Mouse (Mus musculus) heart, embryonic 12.5 days (tissue): ENCODE data around the gene Tmem109. TPM values are rescaled to one million over a fixed set of nuclear protein-coding genes. Genes with fewer than 3 reads are reported as not detected.
A peak's percentile ranks its signal among the peaks of the same experiment; 100 is the strongest.

Experiments
- ATAC-seq: fragments of 200-750 bp; cut with Nextera tagmentation; 2 replicates; pipeline ENCODE4 v1.8.0; 2017; ENCODE audit warnings: moderate TSS enrichment, moderate library complexity; ENCODE audit not compliant: insufficient number of reproducible peaks, low FRiP score
- H3K27ac ChIP-seq: fragments of 300-500 bp; sonication (generic); 2 replicates; pipeline ENCODE4 v1.5.1; 2016; ENCODE audit warnings: mild to moderate bottlenecking, moderate library complexity; ENCODE audit not compliant: poor library complexity, severe bottlenecking
- H3K27me3 ChIP-seq: fragments of 300-500 bp; sonication (generic); replicated peaks from 2 replicates; pipeline ENCODE4 v1.6.1; 2016; ENCODE audit warnings: mild to moderate bottlenecking, moderate library complexity
- H3K36me3 ChIP-seq: fragments of 300-500 bp; sonication (generic); 2 replicates; pipeline ENCODE4 v1.6.1; 2016; ENCODE audit warnings: mild to moderate bottlenecking, moderate library complexity
- H3K4me1 ChIP-seq: fragments of 300-500 bp; sonication (generic); replicated peaks from 2 replicates; pipeline ENCODE4 v1.6.1; 2016; ENCODE audit warnings: mild to moderate bottlenecking
- H3K4me2 ChIP-seq: fragments of 300-500 bp; sonication (generic); 2 replicates; pipeline ENCODE4 v1.6.1; 2016; ENCODE audit warnings: mild to moderate bottlenecking, moderate library complexity
- H3K4me3 ChIP-seq: fragments of 300-500 bp; sonication (generic); 2 replicates; pipeline ENCODE4 v1.5.1; 2016; ENCODE audit warnings: mild to moderate bottlenecking
- H3K9ac ChIP-seq: fragments of 300-500 bp; sonication (generic); 2 replicates; pipeline ENCODE4 v1.6.1; 2016; ENCODE audit warnings: mild to moderate bottlenecking, moderate library complexity
- H3K9me3 ChIP-seq: fragments of 300-500 bp; sonication (generic); replicated peaks from 2 replicates; pipeline ENCODE4 v1.6.1; 2016; ENCODE audit warnings: mild to moderate bottlenecking, moderate library complexity
- whole genome bisulfite sequencing: fragments of 180-500 bp; shearing (Covaris S2); methylation state at CpG from one replicate; pipeline ENCODE4 v1.1.7; 2016; 5-methylcytosine and 5-hydroxymethylcytosine counted together
- polyA plus RNA-seq: library from polyadenylated mRNA; unstranded; fragments of >200 nt; fragmentation: Nextera tagmentation; extraction: Ambion mirVana; gene quantifications from 2 replicates; pipeline ENCODE4 v1.2.1, GENCODE M21; 2016

Gene Tmem109
- polyA plus RNA-seq, 1 experiment from 2014 or later = 70.9 TPM

DNA sequence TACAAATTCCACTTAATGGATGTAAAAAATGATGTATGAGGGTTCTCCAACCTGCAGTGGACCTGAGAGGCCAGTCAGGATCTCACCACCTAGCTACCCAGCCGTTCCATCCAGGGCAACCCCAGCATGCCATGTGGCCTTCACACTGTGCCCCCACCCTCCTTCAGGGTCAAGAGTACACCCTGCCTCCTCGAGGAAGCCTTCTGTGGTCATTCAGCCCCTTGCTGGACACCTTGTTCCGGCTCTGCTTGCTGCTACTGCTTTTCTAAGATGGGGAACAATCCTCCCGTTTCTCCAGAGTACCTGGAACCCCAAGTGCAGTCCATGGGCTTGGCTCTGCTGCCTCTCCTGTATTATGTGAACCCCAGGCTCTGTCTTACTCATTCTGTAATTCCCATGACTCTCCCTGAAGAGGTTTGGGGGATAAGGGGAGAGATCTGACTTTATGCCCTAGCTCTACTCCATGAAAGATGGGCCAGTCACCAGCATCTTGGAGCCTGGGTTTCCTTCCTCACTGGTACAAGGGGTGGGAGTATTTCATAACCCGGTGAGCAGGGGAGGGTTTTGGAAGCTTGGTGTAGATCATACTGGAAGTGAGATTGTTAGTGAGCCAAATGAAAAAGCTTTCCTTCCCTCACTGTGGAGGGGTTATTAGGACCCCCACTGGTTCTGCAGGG, 13.7 kb downstream of the Tmem109 start:
- no peak for ATAC-seq
- H3K27me3 ChIP-seq = no peaks in the 10 kb centered on the region
- H3K4me1 ChIP-seq = peaks cover 23% of the 10 kb centered on the region
- H3K36me3 ChIP-seq = peaks cover 66% of the 10 kb centered on the region
- WGBS = 41% methylated on average over 5 of the region's 5 CpGs
- H3K27ac ChIP-seq = no peak overlapping the region
- peak overlapping the region; percentile 86 for H3K4me2 ChIP-seq
- H3K9ac ChIP-seq = peak overlapping the region; percentile 86
- no peaks in the 10 kb centered on the region for H3K9me3 ChIP-seq
- H3K4me3 ChIP-seq = peak overlapping the region; percentile 85

DNA sequence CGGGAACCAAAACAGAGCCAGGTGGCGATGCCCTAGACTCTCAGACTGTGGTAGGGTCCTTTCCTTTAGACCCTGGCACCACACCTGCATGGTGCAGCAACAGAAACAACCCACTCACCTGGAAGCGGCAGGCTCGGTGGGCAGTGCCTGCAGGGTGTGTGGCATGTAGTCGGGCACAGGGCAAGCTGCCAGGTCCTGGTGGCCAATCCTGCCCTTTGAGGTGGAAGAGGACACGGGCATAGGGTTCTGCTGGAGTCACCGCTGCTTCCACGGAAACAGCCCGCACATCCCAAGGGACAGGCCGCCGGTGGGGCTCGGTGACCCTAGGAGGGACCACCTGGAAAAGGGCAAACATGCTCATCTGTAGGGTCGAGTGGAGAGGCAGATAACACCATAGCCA, 15.4 kb downstream of the Tmem109 start:
- 87% methylated on average over 13 of the region's 13 CpGs for WGBS
- Histone ChIP-seq H3K36me3 (peaks cover 66% of the 10 kb centered on the region), H3K27ac (no peak overlapping the region), H3K9me3 (no peaks in the 10 kb centered on the region), H3K9ac (no peak overlapping the region), H3K27me3 (no peaks in the 10 kb centered on the region), H3K4me3 (no peak overlapping the region), H3K4me1 (peaks cover 23% of the 10 kb centered on the region), H3K4me2 (no peak overlapping the region)
- no peak for ATAC-seq

DNA sequence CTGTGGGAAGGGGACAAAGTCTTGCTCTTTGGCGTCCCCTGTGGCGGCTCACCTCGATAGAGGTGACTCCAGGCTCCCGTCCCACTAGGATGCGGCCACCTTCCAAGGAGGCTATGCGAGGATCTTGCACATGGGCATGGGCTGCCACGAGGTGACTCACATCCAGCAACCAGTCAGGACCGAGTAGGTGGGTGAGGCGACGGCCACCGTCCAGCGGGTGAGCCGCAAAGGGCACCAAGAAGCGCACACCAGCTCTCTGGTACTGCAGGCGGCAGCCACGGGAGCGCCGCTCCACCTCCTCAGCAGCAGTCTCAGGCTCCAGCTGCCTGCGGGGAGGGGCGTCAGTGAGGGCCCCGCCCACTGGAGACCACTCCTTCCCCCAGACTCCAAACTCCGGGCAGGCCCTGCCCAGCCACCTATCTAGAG, 21.7 kb downstream of the Tmem109 start:
- no peaks in the 10 kb centered on the region for H3K9me3 ChIP-seq
- ATAC-seq = no peak; the same call in 1 of the 2 replicates
- H3K27ac ChIP-seq = no peak overlapping the region
- peaks cover 86% of the 10 kb centered on the region for H3K36me3 ChIP-seq
- H3K4me2 ChIP-seq = no peak overlapping the region
- no peaks in the 10 kb centered on the region for H3K4me1 ChIP-seq
- H3K27me3 ChIP-seq = no peaks in the 10 kb centered on the region
- H3K9ac ChIP-seq = no peak overlapping the region
- 45% methylated on average over 22 of the region's 22 CpGs for WGBS
- H3K4me3 ChIP-seq = no peak overlapping the region

DNA sequence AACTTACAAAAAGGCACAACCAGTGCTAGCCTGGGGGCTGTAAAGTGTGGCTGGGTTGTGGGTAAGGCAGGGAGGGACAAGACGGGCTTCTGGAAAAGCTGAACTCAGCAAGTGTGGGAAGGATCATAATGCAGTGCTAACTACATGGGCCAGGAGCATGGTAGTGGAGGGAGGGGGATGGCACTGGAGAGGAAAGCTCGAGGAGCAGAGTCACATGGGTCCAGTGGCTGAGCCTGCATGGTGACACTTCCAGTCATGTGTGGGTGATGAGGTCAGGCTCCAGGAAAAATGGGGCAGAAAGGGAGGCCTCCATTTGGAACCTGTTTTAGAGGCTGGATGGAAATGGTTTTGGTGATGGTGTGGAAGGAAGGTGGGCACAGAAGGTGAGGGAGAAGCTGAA, 25.3 kb downstream of the Tmem109 start:
- Histone ChIP-seq H3K4me2 (no peak overlapping the region), H3K36me3 (peaks cover 50% of the 10 kb centered on the region), H3K27ac (no peak overlapping the region), H3K4me3 (no peak overlapping the region), H3K27me3 (no peaks in the 10 kb centered on the region), H3K9ac (no peak overlapping the region), H3K9me3 (no peaks in the 10 kb centered on the region), H3K4me1 (no peaks in the 10 kb centered on the region)
- 40% methylated on average over 2 of the region's 2 CpGs for WGBS
- no peak; the same call in 1 of the 2 replicates for ATAC-seq

DNA sequence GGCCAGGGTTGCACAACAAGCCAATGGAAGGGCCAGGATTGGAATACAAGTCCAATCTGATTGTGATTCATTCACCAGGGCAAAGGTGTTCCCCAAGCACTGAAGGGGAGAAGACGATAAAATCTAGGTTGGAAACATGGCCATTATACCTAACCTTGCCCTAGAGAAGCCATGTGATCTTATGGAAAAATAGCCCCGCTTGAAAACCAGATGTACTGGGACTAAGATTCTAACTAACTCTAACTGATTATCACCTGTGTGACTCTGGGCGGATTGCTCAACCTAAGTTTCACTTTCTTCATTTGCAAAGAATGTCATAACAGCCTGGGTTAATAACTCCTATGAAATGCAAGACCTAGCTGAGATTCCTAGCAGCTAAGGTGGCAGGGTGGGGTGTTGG, 26.4 kb downstream of the Tmem109 start:
- Histone ChIP-seq H3K4me1 (no peaks in the 10 kb centered on the region), H3K27ac (no peak overlapping the region), H3K27me3 (no peaks in the 10 kb centered on the region), H3K4me2 (no peak overlapping the region), H3K36me3 (peaks cover 39% of the 10 kb centered on the region), H3K4me3 (no peak overlapping the region), H3K9me3 (no peaks in the 10 kb centered on the region), H3K9ac (no peak overlapping the region)
- WGBS = 86% methylated on average over 3 of the region's 3 CpGs
- ATAC-seq = no peak

DNA sequence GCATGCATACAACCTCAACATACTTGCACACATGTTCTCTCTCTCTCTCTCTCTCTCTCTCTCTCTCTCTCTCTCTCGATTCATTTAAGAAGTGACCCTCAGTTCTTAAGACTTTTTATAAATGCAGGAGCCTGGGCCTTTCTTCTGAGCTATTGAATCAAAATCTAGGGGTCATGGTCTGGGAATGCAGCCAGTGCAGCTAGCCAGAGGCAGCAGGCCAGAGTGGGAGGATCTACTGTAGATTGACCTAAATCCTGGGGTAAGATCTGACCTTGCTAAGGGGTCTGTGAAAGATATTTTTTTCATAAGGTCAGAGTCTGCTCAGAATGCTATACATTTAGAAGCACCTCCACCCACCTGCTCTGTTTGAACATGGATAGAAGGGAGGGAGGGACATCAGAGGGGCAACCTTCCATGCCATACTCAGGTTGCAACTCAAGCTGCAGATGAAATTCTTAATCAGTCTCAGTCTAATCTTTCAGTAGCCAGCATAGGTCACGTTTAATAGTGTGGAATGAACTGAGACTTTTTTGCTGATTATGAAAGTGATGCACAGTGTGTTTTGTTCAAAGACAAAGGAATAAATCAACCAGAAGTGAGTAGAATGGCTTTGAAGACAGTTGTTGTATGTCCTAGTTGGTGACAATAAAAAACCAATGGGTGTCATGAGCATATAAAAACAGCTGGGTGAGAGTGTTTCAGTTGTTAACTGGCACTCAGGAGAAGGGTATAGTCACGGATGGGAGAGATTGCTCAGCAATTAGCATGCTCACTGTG, 34.3 kb downstream of the Tmem109 start:
- no peak overlapping the region for H3K27ac ChIP-seq
- no peak overlapping the region for H3K4me3 ChIP-seq
- H3K4me1 ChIP-seq = peaks cover 7% of the 10 kb centered on the region; the same call in 1 of the 2 replicates
- peaks cover 13% of the 10 kb centered on the region for H3K27me3 ChIP-seq
- 58% methylated on average over 3 of the region's 3 CpGs for WGBS
- no peak overlapping the region for H3K4me2 ChIP-seq
- ATAC-seq = no peak
- H3K9ac ChIP-seq = no peak overlapping the region
- H3K9me3 ChIP-seq = no peaks in the 10 kb centered on the region
- no peaks in the 10 kb centered on the region for H3K36me3 ChIP-seq

DNA sequence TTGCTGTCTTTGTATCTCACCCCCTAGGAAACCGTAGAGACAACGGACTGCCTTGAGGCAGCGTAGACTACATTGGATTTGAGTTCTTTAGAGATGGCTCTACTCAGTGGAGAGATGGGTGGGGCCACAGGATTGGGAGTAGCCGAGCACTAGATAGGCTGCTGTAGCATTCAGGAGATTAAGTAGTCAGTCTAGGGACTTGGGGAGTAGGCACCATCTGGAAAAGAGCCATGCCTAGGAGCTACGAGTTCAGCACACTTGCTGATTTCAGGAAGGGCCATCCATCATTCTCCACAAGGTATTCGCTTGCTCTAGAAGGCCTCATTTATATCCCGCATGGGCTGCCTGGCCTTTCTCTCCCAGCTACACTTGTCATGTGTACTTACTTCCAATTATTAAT, 35.7 kb downstream of the Tmem109 start:
- peaks cover 13% of the 10 kb centered on the region for H3K27me3 ChIP-seq
- no peaks in the 10 kb centered on the region for H3K36me3 ChIP-seq
- ATAC-seq = no peak
- no peaks in the 10 kb centered on the region for H3K9me3 ChIP-seq
- peaks cover 14% of the 10 kb centered on the region; the same call in 1 of the 2 replicates for H3K4me1 ChIP-seq
- H3K27ac ChIP-seq = no peak overlapping the region
- no peak overlapping the region for H3K4me2 ChIP-seq
- 66% methylated on average over 7 of the region's 7 CpGs for WGBS
- no peak overlapping the region for H3K9ac ChIP-seq
- H3K4me3 ChIP-seq = no peak overlapping the region

DNA sequence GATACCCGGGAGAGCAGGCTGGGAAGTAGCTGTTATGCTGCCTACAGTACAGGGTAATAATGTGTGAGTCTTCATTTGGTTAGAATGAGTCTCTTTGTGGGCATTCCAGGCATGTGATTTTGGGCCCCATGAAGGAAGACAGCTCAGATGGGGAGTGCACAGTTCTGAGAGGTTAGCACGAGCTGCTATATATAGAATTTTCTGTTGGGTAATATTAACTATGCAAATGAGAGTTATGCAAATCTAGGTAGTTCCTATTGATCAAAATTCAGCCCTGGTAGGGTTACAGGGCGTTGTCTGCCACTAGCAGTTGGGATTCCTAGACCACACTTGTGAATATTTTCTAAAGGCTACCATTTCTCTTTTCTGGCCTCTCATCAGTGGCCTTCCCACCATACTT, 36.3 kb downstream of the Tmem109 start:
- Histone ChIP-seq H3K27ac (no peak overlapping the region), H3K4me2 (no peak overlapping the region), H3K4me3 (no peak overlapping the region), H3K36me3 (no peaks in the 10 kb centered on the region), H3K27me3 (peaks cover 13% of the 10 kb centered on the region), H3K9me3 (no peaks in the 10 kb centered on the region), H3K9ac (no peak overlapping the region), H3K4me1 (peaks cover 14% of the 10 kb centered on the region; the same call in 1 of the 2 replicates)
- 73% methylated on average over 3 of the region's 3 CpGs for WGBS
- no peak for ATAC-seq

DNA sequence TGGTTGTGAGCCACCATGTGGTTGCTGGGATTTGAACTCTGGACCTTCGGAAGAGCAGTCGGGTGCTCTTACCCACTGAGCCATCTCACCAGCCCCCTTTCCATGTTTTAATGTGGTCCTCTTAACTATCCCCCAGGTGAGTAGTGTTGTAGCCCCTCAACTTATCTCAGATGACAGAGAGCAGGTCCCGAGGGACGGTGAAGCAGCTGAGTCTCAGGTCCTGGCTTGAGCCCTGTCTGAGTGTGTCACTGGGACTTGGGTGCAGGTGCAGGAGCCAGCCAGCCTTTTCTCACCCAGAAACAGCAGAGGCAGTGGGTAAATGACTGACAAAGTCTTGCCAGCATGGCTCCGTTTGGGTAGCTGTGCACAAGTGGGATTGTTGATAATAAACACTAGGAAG, 37.6 kb downstream of the Tmem109 start:
- H3K36me3 ChIP-seq = no peaks in the 10 kb centered on the region
- ATAC-seq = no peak
- 87% methylated on average over 5 of the region's 5 CpGs for WGBS

DNA sequence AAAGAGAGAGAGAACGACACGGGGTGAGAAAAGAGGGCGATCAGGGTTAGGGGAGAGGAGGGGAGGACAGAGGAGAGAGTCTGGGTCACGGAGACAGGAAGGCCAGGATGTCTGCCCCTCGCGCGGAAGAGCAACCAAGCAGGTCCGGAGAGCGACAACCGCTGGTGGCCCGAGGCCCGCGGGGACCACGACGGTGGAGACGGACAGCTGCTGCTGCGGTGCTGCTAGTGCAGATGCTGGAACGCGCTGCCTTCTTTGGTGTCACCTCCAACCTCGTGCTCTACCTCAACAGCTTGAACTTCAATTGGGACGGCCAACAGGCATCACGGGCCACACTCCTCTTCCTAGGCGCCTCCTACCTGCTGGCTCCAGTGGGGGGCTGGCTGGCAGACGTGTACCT, 38.9 kb downstream of the Tmem109 start:
- H3K36me3 ChIP-seq = no peaks in the 10 kb centered on the region
- H3K9ac ChIP-seq = no peak overlapping the region
- no peak for ATAC-seq
- peak overlapping the region; percentile 46 for H3K4me2 ChIP-seq
- H3K27ac ChIP-seq = no peak overlapping the region
- no peak overlapping the region for H3K4me3 ChIP-seq
- no peaks in the 10 kb centered on the region for H3K9me3 ChIP-seq
- peaks cover 14% of the 10 kb centered on the region; the same call in 1 of the 2 replicates for H3K4me1 ChIP-seq
- peaks cover 13% of the 10 kb centered on the region for H3K27me3 ChIP-seq
- 40% methylated on average over 24 of the region's 24 CpGs for WGBS

More for the DNA sequence above, 37.6 kb downstream of the Tmem109 start:
- no peak overlapping the region for H3K4me2 ChIP-seq
- no peaks in the 10 kb centered on the region for H3K9me3 ChIP-seq
- no peak overlapping the region for H3K27ac ChIP-seq
- no peak overlapping the region for H3K4me3 ChIP-seq
- H3K27me3 ChIP-seq = peaks cover 13% of the 10 kb centered on the region
- H3K9ac ChIP-seq = no peak overlapping the region
- peaks cover 14% of the 10 kb centered on the region; the same call in 1 of the 2 replicates for H3K4me1 ChIP-seq

DNA sequence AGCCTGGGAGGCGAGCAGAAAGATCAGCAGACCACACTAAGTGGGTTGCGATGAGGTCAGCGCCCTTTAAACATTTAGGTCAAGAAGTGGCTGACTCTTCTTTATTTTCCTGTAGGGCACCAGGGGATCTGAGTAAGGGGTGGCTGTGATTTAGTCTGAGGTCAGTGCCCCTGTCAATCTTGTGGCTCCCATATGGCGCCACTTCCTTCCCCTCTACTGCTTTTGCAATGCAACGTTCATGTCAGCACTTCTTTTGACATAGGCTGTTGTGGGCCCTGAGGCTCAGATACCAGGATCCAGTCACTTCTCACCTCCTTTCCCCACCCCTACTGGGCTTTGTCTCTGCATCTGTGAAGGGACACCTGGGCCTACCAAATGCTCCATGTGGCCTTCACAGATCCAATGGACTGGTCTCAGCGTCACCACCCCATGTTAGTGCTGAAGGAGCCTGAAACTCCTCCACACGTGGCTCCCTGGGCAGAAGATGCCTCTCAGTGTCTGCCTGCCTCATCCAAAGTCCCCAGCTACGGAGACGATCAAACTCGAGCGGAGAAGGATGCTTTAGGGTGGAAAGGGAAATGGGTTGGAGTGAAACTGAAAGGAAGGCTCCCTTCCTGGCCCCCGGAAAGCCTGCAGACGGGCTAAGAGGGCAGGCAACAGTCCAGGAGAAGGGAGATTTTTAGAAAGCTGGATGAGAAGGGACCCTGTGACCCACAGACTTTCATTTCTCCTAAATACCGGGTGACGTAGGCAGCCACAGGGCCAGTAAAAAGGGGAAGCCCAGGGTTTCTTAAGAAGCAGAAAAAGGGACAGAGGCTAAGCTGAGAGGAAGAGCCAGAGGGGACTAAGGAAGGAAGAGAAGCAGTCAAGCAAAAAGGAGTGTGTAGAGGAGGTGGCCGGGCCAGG, 39.8 kb downstream of the Tmem109 start:
- Histone ChIP-seq H3K4me2 (no peak overlapping the region), H3K36me3 (no peaks in the 10 kb centered on the region), H3K27me3 (peaks cover 13% of the 10 kb centered on the region), H3K9me3 (no peaks in the 10 kb centered on the region), H3K9ac (no peak overlapping the region), H3K4me3 (no peak overlapping the region), H3K27ac (no peak overlapping the region), H3K4me1 (peaks cover 14% of the 10 kb centered on the region; the same call in 1 of the 2 replicates)
- WGBS = 47% methylated on average over 16 of the region's 16 CpGs
- no peak for ATAC-seq
